Mouse (Mus musculus): Measurements from ENCODE around the gene Atp1a1.

- no peak for TF ChIP-seq CTCF (IDR thresholded peaks at IDR 0.05; ENCODE audit: borderline replicate concordance, control insufficient read depth, extremely low read depth, insufficient read depth, low read length, poor library complexity)
- TF ChIP-seq POLR2A (IDR thresholded peaks at IDR 0.05; ENCODE audit: control insufficient read depth, extremely low read depth, insufficient read depth, low read length, poor library complexity): no peak
These were observed 49.0 kb upstream of the Atp1a1 start for GRCm38 (mm10) chr3:101653446-101653845.

Data from thymus, adult 2 months (tissue).